Mouse (Mus musculus) testis, adult 2 months (tissue): ENCODE measurements around the gene P2ry6. TPM values are rescaled to one million over a fixed set of nuclear protein-coding genes. Genes with fewer than 3 reads are reported as not detected.

Experiments used
- H3K27ac ChIP-seq: fragments of 200-500 bp; 2 replicates; pipeline ENCODE4 v1.5.1; 2012; ENCODE audit warnings: low read depth, low read length; ENCODE audit not compliant: control insufficient read depth, insufficient read depth
- H3K27me3 ChIP-seq: fragments of 200-500 bp; 2 replicates; pipeline ENCODE4 v1.6.1; 2012; ENCODE audit warnings: mild to moderate bottlenecking, low read length, moderate library complexity; ENCODE audit not compliant: control insufficient read depth, insufficient read depth
- H3K36me3 ChIP-seq: fragments of 200-500 bp; 2 replicates; pipeline ENCODE4 v1.6.1; 2012; ENCODE audit warnings: mild to moderate bottlenecking, low read length; ENCODE audit not compliant: control insufficient read depth, insufficient read depth
- H3K4me1 ChIP-seq: fragments of 200-500 bp; 2 replicates; pipeline ENCODE4 v1.6.1; 2012; ENCODE audit warnings: low read length; ENCODE audit not compliant: control insufficient read depth, insufficient read depth
- H3K4me3 ChIP-seq: fragments of 200-500 bp; 2 replicates; pipeline ENCODE4 v1.5.1; 2012; ENCODE audit warnings: low read depth, mild to moderate bottlenecking, low read length, moderate library complexity, mixed read lengths; ENCODE audit not compliant: control insufficient read depth
- CTCF ChIP-seq: fragments of 200-500 bp; IDR thresholded peaks from 2 replicates; pipeline ENCODE4 v1.5.1; 2012; ENCODE audit warnings: low read depth, mild to moderate bottlenecking, inconsistent platforms, low read length, moderate library complexity; ENCODE audit not compliant: control insufficient read depth, insufficient read depth, insufficient replicate concordance
- POLR2A ChIP-seq: fragments of 200-500 bp; IDR thresholded peaks from 2 replicates; pipeline ENCODE4 v1.6.1; 2012; ENCODE audit warnings: low read depth, mild to moderate bottlenecking, inconsistent platforms, low read length, moderate library complexity; ENCODE audit not compliant: control insufficient read depth
- polyA plus RNA-seq: library from polyadenylated mRNA; depleted of rRNA; stranded (reverse); fragments of >200 nt; gene quantifications from 2 replicates; pipeline ENCODE4 v1.2.3, GENCODE M21; 2012; rRNA removed

Gene P2ry6
- polyA plus RNA-seq, 1 experiment, result 2.9 TPM

GRCm38 (mm10) chr7:100905037-100905436 is 69.4 kb downstream of the P2ry6 start:
- H3K27me3 ChIP-seq, result no peaks in the 10 kb centered on the region
- H3K36me3 ChIP-seq, result no peaks in the 10 kb centered on the region
- H3K4me1 ChIP-seq, result peaks cover 2% of the 10 kb centered on the region
- H3K4me3 ChIP-seq, result no peak overlapping the region
- no peak overlapping the region for H3K27ac ChIP-seq
- no peak for TF ChIP-seq POLR2A
- no peak for TF ChIP-seq CTCF

DNA sequence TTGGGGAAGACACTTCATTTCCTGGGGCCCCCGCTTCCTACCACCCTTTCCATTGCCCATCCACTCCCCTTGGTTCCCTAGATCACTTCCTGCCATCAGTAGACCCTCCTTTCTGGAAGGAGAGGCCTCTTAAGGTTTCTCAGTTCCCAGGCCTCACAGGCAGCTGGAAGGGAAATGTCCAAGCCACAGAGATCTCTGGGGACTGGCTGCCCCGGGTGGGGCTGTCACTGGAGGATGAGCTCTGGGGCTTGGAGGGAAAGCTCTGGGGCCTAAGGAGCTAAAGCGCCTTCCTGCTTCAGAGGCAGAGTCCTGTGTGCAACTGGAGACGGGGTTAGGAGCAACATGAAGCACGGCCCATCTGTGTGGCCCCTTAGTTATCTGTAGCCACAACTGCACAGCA is 69.8 kb downstream of the P2ry6 start:
- Histone ChIP-seq H3K4me3 (no peak overlapping the region), H3K36me3 (no peaks in the 10 kb centered on the region), H3K27me3 (no peaks in the 10 kb centered on the region), H3K4me1 (peaks cover 2% of the 10 kb centered on the region), H3K27ac (no peak overlapping the region)
- TF ChIP-seq POLR2A (no peak), CTCF (no peak)

GRCm38 (mm10) chr7:100902451-100903137 is 71.9 kb downstream of the P2ry6 start:
- no peaks in the 10 kb centered on the region for H3K4me1 ChIP-seq
- no peak for TF ChIP-seq POLR2A
- TF ChIP-seq CTCF, result no peak
- H3K36me3 ChIP-seq, result no peaks in the 10 kb centered on the region
- no peak overlapping the region for H3K4me3 ChIP-seq
- H3K27me3 ChIP-seq, result no peaks in the 10 kb centered on the region
- H3K27ac ChIP-seq, result no peak overlapping the region

DNA sequence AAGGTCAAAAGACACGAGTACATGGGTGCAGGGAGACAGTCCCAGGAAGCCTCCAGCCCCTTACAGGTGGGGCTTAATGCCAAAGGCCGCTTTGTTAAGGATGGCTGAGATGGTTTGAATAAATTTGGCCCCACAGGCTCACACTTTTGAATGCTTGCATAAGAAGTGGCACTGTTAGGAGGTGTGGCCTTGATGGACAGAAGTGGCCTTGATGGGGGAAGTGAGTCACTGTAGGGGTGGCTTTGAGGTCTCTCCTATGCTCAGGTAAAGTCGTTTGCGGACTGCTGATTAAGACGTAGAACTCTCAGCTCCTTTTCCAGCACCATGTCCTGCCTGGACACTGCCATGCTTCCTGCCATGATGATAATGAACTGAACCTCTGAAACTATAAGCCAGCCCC is 76.6 kb downstream of the P2ry6 start:
- Histone ChIP-seq H3K4me1 (peaks cover 15% of the 10 kb centered on the region), H3K4me3 (no peak overlapping the region), H3K27ac (no peak overlapping the region), H3K36me3 (no peaks in the 10 kb centered on the region), H3K27me3 (no peaks in the 10 kb centered on the region)
- no peak for TF ChIP-seq POLR2A
- no peak for TF ChIP-seq CTCF

- Histone ChIP-seq H3K27me3 (no peaks in the 10 kb centered on the region), H3K4me1 (peaks cover 15% of the 10 kb centered on the region), H3K4me3 (peak overlapping the region; percentile 72), H3K36me3 (no peaks in the 10 kb centered on the region), H3K27ac (no peak overlapping the region)
- no peak for TF ChIP-seq CTCF
- no peak for TF ChIP-seq POLR2A
Observed at GRCm38 (mm10) chr7:100894833-100895226, 79.6 kb downstream of the P2ry6 start.

DNA sequence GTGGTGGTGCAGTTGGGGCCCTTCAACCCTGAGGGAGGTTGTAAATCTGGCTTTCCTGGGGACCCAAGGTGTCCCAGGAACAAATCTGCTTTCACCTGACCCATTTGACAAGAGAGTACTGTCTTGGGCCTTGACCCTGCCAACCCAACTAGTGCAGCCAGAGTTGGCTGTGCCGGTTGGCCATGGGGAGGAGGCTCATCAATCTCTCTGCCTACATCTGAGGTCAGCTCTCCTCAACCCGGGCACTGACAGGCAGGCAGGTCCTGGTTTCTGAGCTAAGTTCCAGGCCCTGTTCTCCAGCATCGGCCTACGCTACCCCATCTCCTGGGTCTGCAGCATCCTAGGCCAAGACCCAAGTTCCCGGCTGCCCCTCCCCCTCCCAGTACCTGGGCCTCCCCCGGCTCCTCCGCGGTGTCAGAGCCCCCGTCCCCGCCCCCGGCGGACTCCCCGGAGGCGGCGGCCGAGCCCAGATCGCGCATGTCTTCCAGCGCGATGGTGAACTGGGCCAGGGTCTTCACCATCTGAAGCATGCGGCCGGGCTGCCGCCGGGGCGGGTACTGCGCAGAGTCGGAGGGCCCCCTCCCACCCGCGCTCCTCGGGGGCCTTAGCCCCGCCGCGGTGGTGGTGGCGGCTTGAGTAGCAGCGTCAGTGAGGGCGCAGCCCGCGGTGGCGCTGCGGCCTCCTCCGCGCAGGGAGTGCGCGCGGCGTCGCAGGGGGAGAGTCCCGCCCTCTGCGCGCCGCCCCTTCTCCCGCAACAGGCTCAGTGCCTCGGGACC is 80.2 kb downstream of the P2ry6 start:
- no peaks in the 10 kb centered on the region for H3K36me3 ChIP-seq
- no peaks in the 10 kb centered on the region for H3K27me3 ChIP-seq
- peak overlapping the region; percentile 72 for H3K4me3 ChIP-seq
- H3K4me1 ChIP-seq, result peaks cover 15% of the 10 kb centered on the region
- TF ChIP-seq POLR2A (no peak), CTCF (no peak)
- H3K27ac ChIP-seq, result no peak overlapping the region

DNA sequence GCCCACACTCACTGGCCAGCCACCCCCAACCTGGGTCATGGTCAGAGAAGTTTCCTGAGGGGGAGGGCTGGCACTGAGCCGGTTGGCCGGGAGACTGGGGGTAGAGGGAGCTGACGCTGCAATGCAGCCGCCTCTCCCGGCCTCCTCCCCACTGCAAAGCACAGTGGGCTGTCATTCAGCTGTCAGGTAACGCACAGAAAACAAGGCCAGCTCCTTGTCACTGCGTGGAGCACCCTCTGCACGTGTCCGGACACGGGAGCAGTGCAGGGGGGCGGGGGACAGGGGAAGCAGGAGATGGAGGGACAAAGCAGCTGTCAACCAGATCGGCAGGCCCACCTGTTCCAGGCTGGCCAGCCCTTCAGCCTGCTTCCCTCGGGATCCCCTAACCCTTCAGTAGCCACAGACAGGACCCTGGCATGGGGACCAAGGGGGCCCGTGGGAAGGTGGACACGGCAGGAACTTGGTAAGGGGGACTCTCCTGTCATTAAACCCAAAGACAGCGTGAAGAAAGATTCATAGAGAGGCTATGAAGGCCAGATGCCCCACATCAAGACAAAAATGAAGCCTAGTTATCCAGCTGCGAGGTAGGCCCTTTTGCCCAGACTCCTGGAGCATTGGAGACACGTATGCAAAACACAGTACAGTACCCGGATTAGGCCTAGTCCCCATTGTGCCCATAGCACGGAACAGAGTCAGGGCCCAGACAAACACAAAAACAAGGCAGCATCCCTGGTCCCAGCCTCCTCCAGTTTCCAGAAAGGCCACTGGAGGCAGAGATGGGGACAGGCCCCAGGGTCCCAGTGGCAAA is 81.0 kb downstream of the P2ry6 start:
- Histone ChIP-seq H3K4me1 (peaks cover 15% of the 10 kb centered on the region), H3K27ac (no peak overlapping the region), H3K36me3 (no peaks in the 10 kb centered on the region), H3K4me3 (no peak overlapping the region), H3K27me3 (no peaks in the 10 kb centered on the region)
- no peak for TF ChIP-seq POLR2A
- TF ChIP-seq CTCF, result no peak

Other genes starting within 250 kb of the P2ry6 start
- gene Relt, start 111.2 kb downstream of the P2ry6 start, polyA plus RNA-seq, result 3.1 and 4.8 TPM in 2 replicates
- gene Arhgef17, start 42.5 kb downstream of the P2ry6 start, polyA plus RNA-seq, result 2.8 and 3.0 TPM in 2 replicates
- 2.3 and 3.5 TPM in 2 replicates for gene P2ry2, start 38.2 kb upstream of the P2ry6 start, polyA plus RNA-seq
- gene Fchsd2, start 118.2 kb upstream of the P2ry6 start, polyA plus RNA-seq, result 4.2 and 5.8 TPM in 2 replicates